Mouse (Mus musculus) macrophage (primary cell): ENCODE results near the gene Camkk1. TPM values are rescaled to one million over a fixed set of nuclear protein-coding genes. Genes with fewer than 3 reads are reported as not detected.
A peak's percentile ranks its signal among the peaks of the same experiment; 100 is the strongest.

ENCODE experiments used
- H3K27ac ChIP-seq: fragments of 350-480 bp; formaldehyde crosslinking; 2 replicates; pipeline ENCODE4 v1.9.0; 2021
- H3K36me3 ChIP-seq: fragments of 350-480 bp; formaldehyde crosslinking; 2 replicates; pipeline ENCODE4 v1.9.0; 2021; ENCODE audit errors: inconsistent target
- H3K4me3 ChIP-seq: fragments of 350-480 bp; formaldehyde crosslinking; 2 replicates; pipeline ENCODE4 v1.9.0; 2021; ENCODE audit errors: inconsistent target
- H3K79me2 ChIP-seq: fragments of 350-480 bp; formaldehyde crosslinking; 2 replicates; pipeline ENCODE4 v1.9.0; 2021; ENCODE audit errors: inconsistent target
- WGBS: methylation state at CpG from one replicate; pipeline ENCODE4 v1.1.7; 2026; ENCODE audit warnings: inconsistent platforms; ENCODE audit not compliant: missing documents; 5-methylcytosine and 5-hydroxymethylcytosine counted together
- polyA plus RNA-seq: library from polyadenylated mRNA; stranded (reverse); fragments of 250-400 nt; gene quantifications from 3 replicates; pipeline ENCODE4 v1.2.4, GENCODE M21; 2018; ENCODE audit warnings: inconsistent platforms
- total RNA-seq, 78 experiments: library from RNA; depleted of rRNA; stranded (reverse); fragments of 250-400 nt; gene quantifications; 1 replicate in 9 of 78; 2 replicates in 24 of 78; 3 replicates in 43 of 78; 4 replicates in 2 of 78; pipeline ENCODE4 v1.2.4; 2018; ENCODE audit warnings: inconsistent platforms in 56 of 78

Camkk1 gene
- total RNA-seq (2018; cell fraction: chromatin; rRNA removed) = 1 to 10 TPM in 3 of 26 experiments, under 1 TPM in 13, not detected in 10; 0.23 to 1.5 (median 0.37) TPM
- under 1 TPM in 11 of 26 experiments, not detected in 15; 0.03 to 0.26 (median 0.07) TPM for total RNA-seq (2018; cell fraction: cytosol; rRNA removed)
- under 1 TPM in 16 of 26 experiments, not detected in 10; 0.13 to 0.66 (median 0.21) TPM for total RNA-seq (2018; cell fraction: nucleus; rRNA removed)
- not detected in 3 replicates for polyA plus RNA-seq

GRCm38 (mm10) chr11:73018471-73019146 is at the start of gene Camkk1:
Gene Camkk1 (plus strand): TSS chr11:73019008.
- WGBS = 2% methylated on average over 57 of the region's 57 CpGs
- Histone ChIP-seq H3K27ac (no peak within 1 kb of the TSS), H3K79me2 (no peaks in the 10 kb centered on the region), H3K4me3 (no peak within 1 kb of the TSS), H3K36me3 (no peaks in the 10 kb centered on the region)

GRCm38 (mm10) chr11:72974995-72975503 is 43.8 kb upstream of the Camkk1 start:
- 92% methylated on average over 13 of the region's 13 CpGs for WGBS
- no peaks in the 10 kb centered on the region for H3K79me2 ChIP-seq
- no peak overlapping the region for H3K4me3 ChIP-seq
- H3K27ac ChIP-seq = no peak overlapping the region
- peaks cover 5% of the 10 kb centered on the region; the same call in 1 of the 2 replicates for H3K36me3 ChIP-seq

GRCm38 (mm10) chr11:72982516-72982915 is 36.3 kb upstream of the Camkk1 start:
- 93% methylated on average over 7 of the region's 9 CpGs for WGBS
- H3K36me3 ChIP-seq = peaks cover 5% of the 10 kb centered on the region; the same call in 1 of the 2 replicates
- H3K79me2 ChIP-seq = no peaks in the 10 kb centered on the region
- H3K4me3 ChIP-seq = no peak overlapping the region
- no peak overlapping the region for H3K27ac ChIP-seq

GRCm38 (mm10) chr11:72983283-72983682 is 35.5 kb upstream of the Camkk1 start:
- no peak overlapping the region for H3K27ac ChIP-seq
- 83% methylated on average over 5 of the region's 5 CpGs for WGBS
- H3K36me3 ChIP-seq = peaks cover 5% of the 10 kb centered on the region; the same call in 1 of the 2 replicates
- H3K79me2 ChIP-seq = no peaks in the 10 kb centered on the region
- H3K4me3 ChIP-seq = no peak overlapping the region

- Histone ChIP-seq H3K79me2 (no peaks in the 10 kb centered on the region), H3K4me3 (no peak overlapping the region), H3K36me3 (no peaks in the 10 kb centered on the region), H3K27ac (no peak overlapping the region)
- 82% methylated on average over 5 of the region's 5 CpGs for WGBS
These were observed 32.1 kb upstream of the Camkk1 start for GRCm38 (mm10) chr11:72986745-72987144.

GRCm38 (mm10) chr11:72987234-72987633 is 31.6 kb upstream of the Camkk1 start:
- WGBS = 88% methylated on average over 5 of the region's 5 CpGs
- no peak overlapping the region for H3K4me3 ChIP-seq
- no peak overlapping the region for H3K27ac ChIP-seq
- H3K79me2 ChIP-seq = no peaks in the 10 kb centered on the region
- H3K36me3 ChIP-seq = no peaks in the 10 kb centered on the region

GRCm38 (mm10) chr11:72987807-72988206 is 31.0 kb upstream of the Camkk1 start:
- H3K36me3 ChIP-seq = no peaks in the 10 kb centered on the region
- no peaks in the 10 kb centered on the region for H3K79me2 ChIP-seq
- WGBS = 71% methylated on average over 5 of the region's 5 CpGs
- H3K4me3 ChIP-seq = no peak overlapping the region
- H3K27ac ChIP-seq = no peak overlapping the region

GRCm38 (mm10) chr11:72989044-72989443 is 29.8 kb upstream of the Camkk1 start:
- H3K36me3 ChIP-seq = no peaks in the 10 kb centered on the region
- H3K79me2 ChIP-seq = no peaks in the 10 kb centered on the region
- H3K27ac ChIP-seq = no peak overlapping the region
- WGBS = 78% methylated on average over 5 of the region's 6 CpGs
- no peak overlapping the region for H3K4me3 ChIP-seq

GRCm38 (mm10) chr11:72990688-72991087 is 28.1 kb upstream of the Camkk1 start:
- 93% methylated on average over 9 of the region's 9 CpGs for WGBS
- H3K4me3 ChIP-seq = no peak overlapping the region
- no peaks in the 10 kb centered on the region for H3K36me3 ChIP-seq
- H3K27ac ChIP-seq = no peak overlapping the region
- H3K79me2 ChIP-seq = no peaks in the 10 kb centered on the region

GRCm38 (mm10) chr11:72991961-72992360 is 26.8 kb upstream of the Camkk1 start:
- no peak overlapping the region for H3K27ac ChIP-seq
- 99% methylated on average over 7 of the region's 9 CpGs for WGBS
- no peaks in the 10 kb centered on the region for H3K79me2 ChIP-seq
- H3K36me3 ChIP-seq = no peaks in the 10 kb centered on the region
- H3K4me3 ChIP-seq = no peak overlapping the region

GRCm38 (mm10) chr11:72996346-72996745 is 22.5 kb upstream of the Camkk1 start:
- Histone ChIP-seq H3K79me2 (no peaks in the 10 kb centered on the region), H3K27ac (no peak overlapping the region), H3K4me3 (no peak overlapping the region), H3K36me3 (no peaks in the 10 kb centered on the region)
- WGBS = 99% methylated on average over 6 of the region's 6 CpGs

GRCm38 (mm10) chr11:72996781-72997180 is 22.0 kb upstream of the Camkk1 start:
- Histone ChIP-seq H3K27ac (no peak overlapping the region), H3K4me3 (no peak overlapping the region), H3K36me3 (no peaks in the 10 kb centered on the region), H3K79me2 (no peaks in the 10 kb centered on the region)
- WGBS = 89% methylated on average over 1 of the region's 2 CpGs

- H3K4me3 ChIP-seq = no peak overlapping the region
- no peaks in the 10 kb centered on the region for H3K36me3 ChIP-seq
- no peaks in the 10 kb centered on the region for H3K79me2 ChIP-seq
- no peak overlapping the region for H3K27ac ChIP-seq
- WGBS = 68% methylated on average over 8 of the region's 13 CpGs
These were observed 21.1 kb upstream of the Camkk1 start for GRCm38 (mm10) chr11:72997529-72998326.

- no peaks in the 10 kb centered on the region for H3K36me3 ChIP-seq
- no peaks in the 10 kb centered on the region for H3K79me2 ChIP-seq
- 16% methylated on average over 8 of the region's 8 CpGs for WGBS
- H3K4me3 ChIP-seq = no peak within 1 kb of the TSS
- H3K27ac ChIP-seq = peak within 1 kb of the TSS; percentile 32
These were observed 20.0 kb upstream of the Camkk1 start, which contains the start of gene P2rx1 for GRCm38 (mm10) chr11:72998771-72999170. Gene P2rx1 (plus strand): TSS chr11:72999103.
